ENCODE assay signal across 23 mouse cellular contexts in genomic region chr11:32452745-32453144, GRCm38 (mm10). TPM values are rescaled to one million over a fixed set of nuclear protein-coding genes. Genes with fewer than 3 reads are reported as not detected.
DNase-seq lines count a peak whose midpoint lies in the region; ATAC-seq lines count a peak whose summit lies in the region.
"Had no signal": no experiment of that assay in that cellular context is flagged by ENCODE, and none has a peak within 500 bp of the region (broad histone marks: within the 10 kb centered on the region; RNA-seq: fewer than 3 reads in every experiment).

No protein-coding gene starts in this region.

- H3K4me2 ChIP-seq in embryonic facial prominence, embryonic 13.5 days = no peak overlapping the region
- no peak overlapping the region for H3K4me2 ChIP-seq in heart, embryonic 11.5 days
- H3K4me2 ChIP-seq in midbrain, embryonic 11.5 days = no peak overlapping the region
- no peak overlapping the region for H3K4me2 ChIP-seq in midbrain, embryonic 15.5 days
- H3K4me2 ChIP-seq: forebrain, embryonic 12.5 days had no signal

- DNase-seq in embryonic facial prominence, embryonic 10.5 days (ENCODE audit: low spot score) = no peak
- DNase-seq in heart, adult 11 months = peak; percentile 64
- peak; percentile 54 for DNase-seq in midbrain, embryonic 11.5 days (ENCODE audit: low spot score, missing footprints)
- no peak for DNase-seq in left cerebral cortex, postnatal 14 days (ENCODE audit: low spot score in 2 of 2)
- DNase-seq: adrenal gland, adult 8-10 months; adrenal gland, postnatal 14 days; adrenal gland, postnatal 36 days; B cell, adult 2 months; cerebellum, adult 8-10 months; embryo, embryonic 11 days had no signal

- no peak for ATAC-seq in embryonic facial prominence, embryonic 13.5 days (ENCODE audit: insufficient number of reproducible peaks, insufficient read depth, low FRiP score, low TSS enrichment, low read depth)
- no peak for ATAC-seq in heart, embryonic 11.5 days (replicated peaks; ENCODE audit: insufficient number of reproducible peaks, low FRiP score, low TSS enrichment)
- ATAC-seq in midbrain, embryonic 11.5 days (ENCODE audit: low FRiP score) = no peak
- ATAC-seq in midbrain, embryonic 15.5 days (replicated peaks) = no peak
- ATAC-seq: activated CD4-positive, CD25-positive, alpha-beta regulatory T cell, adult 4 months; CD4-positive, CD25-positive, alpha-beta regulatory T cell, adult 4 months; forebrain, embryonic 14.5 days; forebrain, embryonic 16.5 days; Patski had no signal

- 0 out of 2 replicates have a peak overlapping the region, but pooled peaks have one; percentile 16 for H3K27ac ChIP-seq in embryonic facial prominence, embryonic 13.5 days
- no peak overlapping the region for H3K27ac ChIP-seq in embryonic facial prominence, embryonic 10.5 days (replicated peaks)
- no peak overlapping the region for H3K27ac ChIP-seq in heart, embryonic 11.5 days (ENCODE audit: low read depth, low read length)
- no peak overlapping the region for H3K27ac ChIP-seq in midbrain, embryonic 11.5 days (ENCODE audit: low read depth, low read length)
- H3K27ac ChIP-seq in midbrain, embryonic 15.5 days = no peak overlapping the region
- H3K27ac ChIP-seq: forebrain, embryonic 10.5 days; forebrain, embryonic 12.5 days had no signal

- H3K27me3 ChIP-seq in embryonic facial prominence, embryonic 13.5 days = no peaks in the 10 kb centered on the region
- H3K27me3 ChIP-seq in embryonic facial prominence, embryonic 10.5 days (replicated peaks; ENCODE audit: low read depth, poor library complexity, severe bottlenecking) = peaks cover 5% of the 10 kb centered on the region; the same call in 1 of the 2 replicates
- no peaks in the 10 kb centered on the region for H3K27me3 ChIP-seq in heart, embryonic 11.5 days (ENCODE audit: control insufficient read depth, insufficient read depth, low read length)
- no peaks in the 10 kb centered on the region for H3K27me3 ChIP-seq in midbrain, embryonic 11.5 days (ENCODE audit: control insufficient read depth, insufficient read depth, low read length)
- no peaks in the 10 kb centered on the region for H3K27me3 ChIP-seq in midbrain, embryonic 15.5 days (replicated peaks)
- H3K27me3 ChIP-seq: embryonic facial prominence, embryonic 12.5 days; Patski had no signal

- no peak overlapping the region for H3K9ac ChIP-seq in embryonic facial prominence, embryonic 13.5 days
- H3K9ac ChIP-seq in heart, embryonic 11.5 days (ENCODE audit: low read depth, low read length) = no peak overlapping the region
- no peak overlapping the region for H3K9ac ChIP-seq in midbrain, embryonic 11.5 days (ENCODE audit: low read length)
- H3K9ac ChIP-seq in midbrain, embryonic 15.5 days = no peak overlapping the region
- H3K9ac ChIP-seq: embryonic facial prominence, embryonic 12.5 days; forebrain, embryonic 12.5 days had no signal

- H3K36me3 ChIP-seq in embryonic facial prominence, embryonic 13.5 days = no peaks in the 10 kb centered on the region
- no peaks in the 10 kb centered on the region for H3K36me3 ChIP-seq in embryonic facial prominence, embryonic 10.5 days (replicated peaks)
- H3K36me3 ChIP-seq in heart, embryonic 11.5 days (ENCODE audit: control insufficient read depth, insufficient read depth, low read length) = no peaks in the 10 kb centered on the region
- H3K36me3 ChIP-seq in midbrain, embryonic 11.5 days (ENCODE audit: control insufficient read depth, insufficient read depth, low read length) = no peaks in the 10 kb centered on the region
- H3K36me3 ChIP-seq in midbrain, embryonic 15.5 days (replicated peaks) = no peaks in the 10 kb centered on the region
- H3K36me3 ChIP-seq: embryonic facial prominence, embryonic 12.5 days; forebrain, embryonic 10.5 days; forebrain, embryonic 12.5 days; G1E had no signal

- intact Hi-C loops in left cerebral cortex, postnatal 14 days (cut with DNase I) = loop anchor here (5.0 to 10.0 kb wide), 4 partner anchors 50 to 262 kb away; partner anchors contain the start of gene Sh3pxd2b

- H3K4me1 ChIP-seq in embryonic facial prominence, embryonic 13.5 days = peaks cover 31% of the 10 kb centered on the region
- peaks cover 27% of the 10 kb centered on the region for H3K4me1 ChIP-seq in embryonic facial prominence, embryonic 10.5 days
- peaks cover 3% of the 10 kb centered on the region; the same call in 1 of the 2 replicates for H3K4me1 ChIP-seq in heart, embryonic 11.5 days (ENCODE audit: control insufficient read depth, insufficient read depth, low read length)
- peaks cover 8% of the 10 kb centered on the region for H3K4me1 ChIP-seq in midbrain, embryonic 11.5 days (ENCODE audit: control insufficient read depth, insufficient read depth, low read length)
- peaks cover 22% of the 10 kb centered on the region for H3K4me1 ChIP-seq in midbrain, embryonic 15.5 days

- H3K4me3 ChIP-seq in embryonic facial prominence, embryonic 13.5 days = no peak overlapping the region
- H3K4me3 ChIP-seq in embryonic facial prominence, embryonic 10.5 days = no peak overlapping the region
- H3K4me3 ChIP-seq in heart, embryonic 11.5 days (ENCODE audit: low read depth, low read length) = no peak overlapping the region
- H3K4me3 ChIP-seq in midbrain, embryonic 11.5 days (ENCODE audit: low read depth, low read length) = no peak overlapping the region
- no peak overlapping the region for H3K4me3 ChIP-seq in midbrain, embryonic 15.5 days
- H3K4me3 ChIP-seq: embryonic facial prominence, embryonic 12.5 days; erythroblast, embryonic 14.5 days; forebrain, embryonic 10.5 days; forebrain, embryonic 12.5 days had no signal

- H3K9me3 ChIP-seq in embryonic facial prominence, embryonic 13.5 days = no peaks in the 10 kb centered on the region
- no peaks in the 10 kb centered on the region for H3K9me3 ChIP-seq in embryonic facial prominence, embryonic 10.5 days
- no peaks in the 10 kb centered on the region for H3K9me3 ChIP-seq in heart, embryonic 11.5 days (replicated peaks; ENCODE audit: control insufficient read depth, low read length)
- no peaks in the 10 kb centered on the region for H3K9me3 ChIP-seq in midbrain, embryonic 11.5 days (ENCODE audit: control insufficient read depth, low read length)
- H3K9me3 ChIP-seq in midbrain, embryonic 15.5 days = no peaks in the 10 kb centered on the region
- H3K9me3 ChIP-seq: embryonic facial prominence, embryonic 12.5 days; forebrain, embryonic 10.5 days; forebrain, embryonic 12.5 days had no signal

- WGBS in embryonic facial prominence, embryonic 13.5 days = 86% methylated on average over 4 of the region's 4 CpGs
- 90% methylated on average over 4 of the region's 4 CpGs for WGBS in embryonic facial prominence, embryonic 10.5 days
- 83% methylated on average over 4 of the region's 4 CpGs for WGBS in heart, embryonic 11.5 days (ENCODE audit: insufficient replicate concordance)
- 86% methylated on average over 4 of the region's 4 CpGs for WGBS in midbrain, embryonic 11.5 days
- WGBS in midbrain, embryonic 15.5 days = 96% methylated on average over 4 of the region's 4 CpGs

RNA-seq across cellular contexts. Expression of gene Ubtd2, which starts 2.4 kb away (rescaled TPM):
- 81.2 and 89.7 TPM in 2 replicates for polyA plus RNA-seq in embryonic facial prominence, embryonic 13.5 days (2015; fragmentation: Nextera tagmentation; extraction: Ambion mirVana)
- 75.2 and 84.0 TPM in 2 replicates for polyA plus RNA-seq in embryonic facial prominence, embryonic 10.5 days (2016; fragmentation: Nextera tagmentation; extraction: Ambion mirVana)
- 34.7 and 39.1 TPM in 2 replicates for polyA plus RNA-seq in heart, embryonic 11.5 days (2014; fragmentation: Nextera tagmentation; extraction: Ambion mirVana)
- polyA plus RNA-seq in midbrain, embryonic 11.5 days (2014; fragmentation: Nextera tagmentation; extraction: Ambion mirVana) = 67.7 and 71.6 TPM in 2 replicates
- 48.7 and 49.4 TPM in 2 replicates for polyA plus RNA-seq in midbrain, embryonic 15.5 days (2015; fragmentation: Nextera tagmentation; extraction: Ambion mirVana)
- 10 to 100 TPM; 52.7 to 53.0 TPM for total RNA-seq in left cerebral cortex, postnatal 14 days (2021)

Comparison
In these comparisons a context has a peak if more than half of its experiments do, and no peak if none do; other contexts are left out.
1. DNase-seq: peak in heart, adult 11 months (single experiment) and midbrain, embryonic 11.5 days (single experiment); none in embryonic facial prominence, embryonic 10.5 days (single experiment) and left cerebral cortex, postnatal 14 days (0 of 2).